Mouse (Mus musculus) kidney, adult 9 months (tissue): Measurements from ENCODE around the gene Gm49320.
"Not testable (repeated sequence)": the region's sequence is repeated elsewhere in the genome, so short reads cannot be mapped to it uniquely, and the experiment has no call there.

Experiments
- DNase-seq: peaks from one replicate; pipeline ENCODE4 v3.0.0; 2022

The Gm49320 gene

GRCm38 (mm10) chr8:4226739-4227347 lies 11.8 kb upstream of the Gm49320 start, which contains the start of gene Lrrc8e:
Gene Lrrc8e (plus strand): TSS chr8:4226827.
- DNase-seq: no peak

GRCm38 (mm10) chr8:4227919-4228318 lies 10.7 kb upstream of the Gm49320 start:
- DNase-seq: no peak

GRCm38 (mm10) chr8:4229784-4230183 lies 8.9 kb upstream of the Gm49320 start:
- no peak for DNase-seq

- DNase-seq: no peak
Measured at GRCm38 (mm10) chr8:4230612-4231351, 7.9 kb upstream of the Gm49320 start.

- DNase-seq: peak; percentile 65
Measured at GRCm38 (mm10) chr8:4237814-4238433, 741 bp upstream of the Gm49320 start.

GRCm38 (mm10) chr8:4239193-4239890 lies 677 bp downstream of the Gm49320 start:
- DNase-seq: no peak

GRCm38 (mm10) chr8:4245061-4245460 lies 6.4 kb downstream of the Gm49320 start:
- no peak for DNase-seq

GRCm38 (mm10) chr8:4245737-4246136 lies 7.1 kb downstream of the Gm49320 start:
- DNase-seq: no peak

GRCm38 (mm10) chr8:4247241-4247640 lies 8.6 kb downstream of the Gm49320 start:
- DNase-seq: no peak

GRCm38 (mm10) chr8:4247951-4248540 lies 9.4 kb downstream of the Gm49320 start, which contains the start of gene Tgfbr3l:
Gene Tgfbr3l (plus strand): TSS chr8:4248214.
- DNase-seq: no peak

- no peak for DNase-seq
Measured at GRCm38 (mm10) chr8:4249213-4249612, 10.5 kb downstream of the Gm49320 start.

GRCm38 (mm10) chr8:4250306-4250970 lies 11.8 kb downstream of the Gm49320 start:
- DNase-seq: peak; percentile 85

- DNase-seq: no peak
Measured at GRCm38 (mm10) chr8:4252116-4252760, 13.6 kb downstream of the Gm49320 start.

GRCm38 (mm10) chr8:4252934-4253841 lies 14.5 kb downstream of the Gm49320 start, which contains the start of gene Snapc2:
Gene Snapc2 (plus strand): TSS chr8:4253080.
- peak; percentile 97 for DNase-seq

GRCm38 (mm10) chr8:4254001-4254400 lies 15.3 kb downstream of the Gm49320 start:
- peak; percentile 88 for DNase-seq

- DNase-seq: not testable (repeated sequence)
Measured at GRCm38 (mm10) chr8:4255471-4255870, 16.8 kb downstream of the Gm49320 start.

GRCm38 (mm10) chr8:4256911-4257310 lies 18.2 kb downstream of the Gm49320 start:
- no peak for DNase-seq

- DNase-seq: no peak
Measured at GRCm38 (mm10) chr8:4257350-4257749, 18.7 kb downstream of the Gm49320 start.

- DNase-seq: peak; percentile 61
Measured at GRCm38 (mm10) chr8:4258233-4258632, 19.6 kb downstream of the Gm49320 start.

GRCm38 (mm10) chr8:4258678-4259077 lies 20.0 kb downstream of the Gm49320 start:
- peak; percentile 30 for DNase-seq
